Mouse (Mus musculus): ENCODE data around the gene Sorcs2. TPM values are rescaled to one million over a fixed set of nuclear protein-coding genes. Genes with fewer than 3 reads are reported as not detected.

The Sorcs2 gene
- polyA plus RNA-seq, 1 experiment = 24.9 TPM

- peaks cover 3% of the 10 kb centered on the region; the same call in 1 of the 2 replicates for H3K4me1 ChIP-seq (ENCODE audit: control insufficient read depth, insufficient read depth, insufficient read length, low read length)
- no peak overlapping the region for H3K4me3 ChIP-seq (ENCODE audit: insufficient read depth, low read depth, low read length)
These were observed 42.3 kb downstream of the Sorcs2 start for GRCm38 (mm10) chr5:36355683-36356082.

DNA sequence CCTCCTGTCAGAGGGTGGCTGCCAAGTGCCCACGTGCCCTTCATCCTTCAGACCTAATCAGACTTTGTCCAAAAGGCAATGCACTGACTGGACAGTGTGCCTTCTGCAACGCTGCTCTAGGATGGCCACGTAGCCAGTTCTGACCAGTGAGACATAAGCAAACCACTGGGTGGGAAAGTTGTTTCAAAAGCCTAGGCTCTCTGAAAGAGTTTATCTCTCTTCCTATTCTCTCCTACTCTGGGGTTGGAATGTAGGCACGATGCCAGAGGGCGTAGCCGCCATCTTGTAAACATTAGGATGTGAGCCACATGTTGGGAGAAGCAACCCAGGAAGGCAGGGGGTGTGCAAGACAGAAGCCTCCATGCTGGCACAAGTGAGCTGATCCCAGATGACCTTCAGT, 44.3 kb downstream of the Sorcs2 start:
- H3K4me1 ChIP-seq (ENCODE audit: control insufficient read depth, insufficient read depth, insufficient read length, low read length) = no peaks in the 10 kb centered on the region
- no peak overlapping the region for H3K27ac ChIP-seq (replicated peaks; ENCODE audit: low read depth, low read length)
- no peak overlapping the region for H3K4me3 ChIP-seq (ENCODE audit: insufficient read depth, low read depth, low read length)

More at GRCm38 (mm10) chr5:36355683-36356082, 42.3 kb downstream of the Sorcs2 start:
- H3K27ac ChIP-seq (replicated peaks; ENCODE audit: low read depth, low read length) = no peak overlapping the region

DNA sequence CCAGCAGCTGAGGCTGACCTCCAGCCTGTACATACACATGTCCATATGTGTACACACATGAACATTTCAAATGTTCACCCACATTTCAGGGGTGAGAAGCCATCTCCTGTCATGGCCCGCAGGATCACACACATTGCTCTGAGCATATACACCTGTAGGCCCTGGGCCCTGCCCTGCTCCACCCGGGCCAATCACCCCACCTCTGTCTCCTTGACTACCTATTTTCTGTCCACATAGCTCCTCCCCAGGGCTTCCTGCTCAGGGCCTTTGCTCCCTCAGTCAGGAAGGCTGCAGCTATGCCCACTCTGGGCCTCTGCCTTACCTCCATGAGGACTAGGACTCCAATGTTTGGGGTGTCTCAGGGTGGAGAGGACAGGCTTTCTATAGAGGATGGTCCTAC, 44.7 kb downstream of the Sorcs2 start:
- H3K27ac ChIP-seq (replicated peaks; ENCODE audit: low read depth, low read length) = no peak overlapping the region
- no peaks in the 10 kb centered on the region for H3K4me1 ChIP-seq (ENCODE audit: control insufficient read depth, insufficient read depth, insufficient read length, low read length)
- H3K4me3 ChIP-seq (ENCODE audit: insufficient read depth, low read depth, low read length) = no peak overlapping the region

DNA sequence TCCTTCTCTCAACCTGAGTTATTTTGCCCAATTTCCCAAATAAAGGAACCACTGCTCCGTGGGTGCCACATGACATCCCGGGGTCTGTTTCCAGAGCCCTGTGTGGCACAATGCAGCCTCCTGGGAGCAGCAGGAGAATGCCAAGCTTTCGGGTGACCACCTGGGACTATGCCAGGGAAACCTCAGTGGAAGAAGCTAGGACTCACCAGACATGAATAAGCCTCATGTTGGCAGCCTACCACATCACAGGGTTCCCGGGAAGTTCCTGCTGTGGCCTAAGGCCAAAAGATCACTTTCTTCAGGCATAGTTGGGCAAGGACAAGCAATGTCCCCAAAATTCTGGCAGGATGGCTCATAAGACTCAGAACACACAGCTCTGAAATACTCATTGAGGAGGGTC, 51.2 kb downstream of the Sorcs2 start:
- Histone ChIP-seq H3K27ac (replicated peaks; ENCODE audit: low read depth, low read length) (no peak overlapping the region), H3K4me3 (ENCODE audit: insufficient read depth, low read depth, low read length) (no peak overlapping the region), H3K4me1 (ENCODE audit: control insufficient read depth, insufficient read depth, insufficient read length, low read length) (no peaks in the 10 kb centered on the region)

GRCm38 (mm10) chr5:36339283-36339682, 58.7 kb downstream of the Sorcs2 start:
- Histone ChIP-seq H3K4me3 (ENCODE audit: insufficient read depth, low read depth, low read length) (no peak overlapping the region), H3K4me1 (ENCODE audit: control insufficient read depth, insufficient read depth, insufficient read length, low read length) (no peaks in the 10 kb centered on the region), H3K27ac (replicated peaks; ENCODE audit: low read depth, low read length) (no peak overlapping the region)

DNA sequence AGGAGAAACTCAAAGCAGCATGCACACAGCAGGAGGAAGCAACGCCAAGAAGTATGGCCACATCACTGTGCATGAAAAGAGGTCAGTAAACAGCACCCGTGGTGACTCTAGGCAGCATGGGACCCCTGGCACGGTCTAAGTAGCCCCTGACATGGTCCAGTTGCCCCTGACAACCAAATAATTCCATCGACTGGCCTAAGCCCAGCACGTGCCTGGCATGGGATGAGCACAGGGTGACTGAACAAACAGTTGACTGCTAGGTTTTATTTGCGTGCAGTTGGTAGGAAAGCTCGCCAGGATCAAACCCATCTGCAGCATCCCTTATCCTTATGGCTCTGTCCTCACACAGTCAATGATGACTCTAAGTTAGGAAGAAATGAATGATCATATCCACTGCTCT, 61.7 kb downstream of the Sorcs2 start:
- Histone ChIP-seq H3K4me3 (ENCODE audit: insufficient read depth, low read depth, low read length) (no peak overlapping the region), H3K4me1 (ENCODE audit: control insufficient read depth, insufficient read depth, insufficient read length, low read length) (no peaks in the 10 kb centered on the region), H3K27ac (replicated peaks; ENCODE audit: low read depth, low read length) (no peak overlapping the region)

DNA sequence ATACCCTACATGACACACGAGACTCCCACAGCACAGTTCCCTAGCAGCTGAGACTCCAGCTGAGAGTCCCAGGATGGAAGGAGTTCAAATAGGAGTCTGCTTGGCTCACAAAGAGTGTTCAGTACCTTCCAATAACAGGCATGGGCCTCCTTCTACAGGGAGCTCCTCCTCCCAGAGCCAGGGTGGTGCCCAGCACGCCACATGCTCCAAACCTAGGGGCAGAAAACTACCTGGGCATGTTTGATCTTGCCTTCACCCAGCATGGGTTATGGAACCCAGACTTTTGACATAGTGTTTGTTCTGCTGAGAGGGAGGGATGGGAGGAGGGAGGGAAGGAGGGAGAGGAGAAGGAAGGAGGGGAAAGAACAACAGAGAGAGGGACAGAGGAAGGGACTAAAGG, 62.3 kb downstream of the Sorcs2 start:
- no peaks in the 10 kb centered on the region; the same call in 1 of the 2 replicates for H3K4me1 ChIP-seq (ENCODE audit: control insufficient read depth, insufficient read depth, insufficient read length, low read length)
- H3K27ac ChIP-seq (replicated peaks; ENCODE audit: low read depth, low read length) = no peak overlapping the region
- no peak overlapping the region for H3K4me3 ChIP-seq (ENCODE audit: insufficient read depth, low read depth, low read length)

DNA sequence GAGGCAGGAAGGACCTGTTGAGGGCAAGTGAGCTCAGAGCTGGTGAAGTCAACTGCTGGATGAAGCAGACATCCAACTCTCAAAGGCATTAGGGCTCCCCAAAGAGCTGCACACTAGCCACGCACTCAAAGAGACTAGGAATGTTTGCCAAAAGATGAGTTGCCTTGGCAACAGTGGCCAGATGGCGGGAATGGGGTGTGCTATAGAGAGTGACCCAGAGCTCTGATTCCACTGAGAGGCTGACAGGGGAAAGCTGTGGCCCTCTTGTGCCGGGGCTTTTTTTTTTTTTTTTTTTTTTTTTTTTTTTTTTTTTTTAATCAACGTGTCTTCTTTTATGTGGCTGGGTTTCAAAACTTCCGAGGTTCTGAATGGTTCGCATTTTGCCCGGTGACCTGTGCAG, 63.7 kb downstream of the Sorcs2 start:
- Histone ChIP-seq H3K4me1 (ENCODE audit: control insufficient read depth, insufficient read depth, insufficient read length, low read length) (no peaks in the 10 kb centered on the region; the same call in 1 of the 2 replicates), H3K4me3 (ENCODE audit: insufficient read depth, low read depth, low read length) (no peak overlapping the region)

GRCm38 (mm10) chr5:36330472-36331155, 67.3 kb downstream of the Sorcs2 start:
- Histone ChIP-seq H3K4me3 (ENCODE audit: insufficient read depth, low read depth, low read length) (no peak overlapping the region), H3K4me1 (ENCODE audit: control insufficient read depth, insufficient read depth, insufficient read length, low read length) (no peaks in the 10 kb centered on the region; the same call in 1 of the 2 replicates), H3K27ac (replicated peaks; ENCODE audit: low read depth, low read length) (no peak overlapping the region)

More for the DNA sequence above, 63.7 kb downstream of the Sorcs2 start:
- no peak overlapping the region for H3K27ac ChIP-seq (replicated peaks; ENCODE audit: low read depth, low read length)

DNA sequence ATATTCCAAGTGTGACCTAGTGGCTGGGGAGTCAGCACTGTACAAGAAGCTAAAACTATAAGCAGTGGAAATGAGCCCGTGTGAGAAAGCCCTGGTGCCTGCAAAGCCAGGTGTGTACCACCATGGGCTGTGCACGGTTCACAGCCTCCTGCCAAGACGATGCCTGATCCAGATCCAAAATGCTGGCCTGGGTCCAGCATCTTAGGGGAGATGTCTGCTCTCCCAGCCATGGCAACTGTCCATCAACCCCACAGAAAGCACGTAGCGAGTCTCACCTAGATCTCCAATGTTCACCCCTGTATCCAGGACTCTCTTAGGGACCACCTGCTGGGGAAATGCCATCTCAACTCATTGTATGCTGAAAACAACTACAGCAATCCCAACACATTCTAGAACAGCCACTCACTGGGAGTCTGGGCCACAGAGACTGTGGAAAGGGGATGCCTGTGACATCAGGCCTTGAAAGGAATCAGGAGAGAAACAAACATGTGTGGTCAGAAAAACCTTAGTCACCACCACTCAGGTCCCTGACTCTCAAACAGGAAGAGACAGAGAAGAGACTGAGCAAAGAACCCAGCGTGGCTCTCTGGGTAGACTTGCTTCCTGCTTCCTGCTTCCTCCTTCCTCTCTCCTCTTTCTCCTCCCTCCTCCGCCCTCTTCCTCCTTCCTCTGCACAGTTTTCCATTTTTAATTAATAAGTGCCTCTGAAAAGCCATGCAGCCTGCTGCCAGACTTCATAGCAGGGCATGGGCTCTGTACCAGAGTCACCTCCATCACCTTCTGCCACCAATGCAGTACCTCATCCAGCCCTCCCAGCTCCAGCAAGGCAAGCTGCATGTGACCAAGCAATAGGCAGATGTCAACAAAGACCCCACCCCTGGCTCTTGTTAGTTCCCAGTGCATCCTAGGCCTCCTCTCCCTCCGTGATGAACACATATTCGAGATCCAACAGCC, 71.6 kb downstream of the Sorcs2 start:
- no peak overlapping the region for H3K4me3 ChIP-seq (ENCODE audit: insufficient read depth, low read depth, low read length)
- H3K27ac ChIP-seq (replicated peaks; ENCODE audit: low read depth, low read length) = no peak overlapping the region
- H3K4me1 ChIP-seq (ENCODE audit: control insufficient read depth, insufficient read depth, insufficient read length, low read length) = no peaks in the 10 kb centered on the region; the same call in 1 of the 2 replicates

DNA sequence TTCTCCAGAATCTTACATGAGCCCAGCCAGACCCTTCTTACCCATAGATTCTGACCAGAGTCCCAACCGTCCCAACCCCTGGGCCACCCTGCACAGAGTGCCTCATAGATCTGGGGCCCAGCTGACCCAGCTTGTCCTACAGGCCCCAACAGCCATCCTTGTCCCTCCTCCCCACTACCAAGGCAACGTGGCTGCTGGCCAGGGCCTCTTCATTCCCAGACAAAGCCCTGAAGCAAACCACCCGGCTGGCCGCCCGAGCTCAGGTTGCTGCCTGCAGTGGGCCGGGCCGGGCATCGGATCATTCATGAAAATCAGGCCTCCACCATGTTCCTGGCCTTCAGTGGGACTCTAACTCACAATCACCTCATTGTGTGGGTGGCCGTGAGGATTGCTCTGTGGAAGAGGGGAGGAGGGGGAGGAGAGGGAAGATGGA, 73.8 kb downstream of the Sorcs2 start:
- Histone ChIP-seq H3K4me3 (ENCODE audit: insufficient read depth, low read depth, low read length) (no peak overlapping the region), H3K4me1 (ENCODE audit: control insufficient read depth, insufficient read depth, insufficient read length, low read length) (no peaks in the 10 kb centered on the region), H3K27ac (replicated peaks; ENCODE audit: low read depth, low read length) (no peak overlapping the region)

- H3K27ac ChIP-seq (replicated peaks; ENCODE audit: low read depth, low read length) = no peak overlapping the region
- H3K4me3 ChIP-seq (ENCODE audit: insufficient read depth, low read depth, low read length) = no peak overlapping the region
- no peaks in the 10 kb centered on the region for H3K4me1 ChIP-seq (ENCODE audit: control insufficient read depth, insufficient read depth, insufficient read length, low read length)
These were observed 74.4 kb downstream of the Sorcs2 start for GRCm38 (mm10) chr5:36323526-36323925.

DNA sequence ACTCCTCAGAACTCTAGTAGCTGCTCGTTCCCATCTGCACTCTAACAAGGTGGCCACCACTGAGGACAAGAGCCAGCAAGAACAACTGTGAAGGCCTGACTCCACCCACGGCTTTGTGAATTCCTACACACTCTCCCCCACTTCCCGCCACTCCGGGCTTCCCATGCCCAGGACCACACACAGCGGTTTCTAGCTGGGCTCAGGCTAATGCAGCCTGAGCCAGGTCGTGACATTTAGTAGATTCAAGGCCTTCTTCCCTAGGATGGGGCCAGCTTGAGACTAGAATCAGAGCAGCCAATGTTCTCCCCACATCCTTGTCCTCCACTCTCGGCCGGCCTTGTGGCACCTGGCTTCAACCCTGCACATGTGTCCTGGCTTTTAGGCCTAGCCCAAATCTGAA, 76.4 kb downstream of the Sorcs2 start:
- H3K4me3 ChIP-seq (ENCODE audit: insufficient read depth, low read depth, low read length) = no peak overlapping the region
- no peaks in the 10 kb centered on the region for H3K4me1 ChIP-seq (ENCODE audit: control insufficient read depth, insufficient read depth, insufficient read length, low read length)
- H3K27ac ChIP-seq (replicated peaks; ENCODE audit: low read depth, low read length) = no peak overlapping the region

DNA sequence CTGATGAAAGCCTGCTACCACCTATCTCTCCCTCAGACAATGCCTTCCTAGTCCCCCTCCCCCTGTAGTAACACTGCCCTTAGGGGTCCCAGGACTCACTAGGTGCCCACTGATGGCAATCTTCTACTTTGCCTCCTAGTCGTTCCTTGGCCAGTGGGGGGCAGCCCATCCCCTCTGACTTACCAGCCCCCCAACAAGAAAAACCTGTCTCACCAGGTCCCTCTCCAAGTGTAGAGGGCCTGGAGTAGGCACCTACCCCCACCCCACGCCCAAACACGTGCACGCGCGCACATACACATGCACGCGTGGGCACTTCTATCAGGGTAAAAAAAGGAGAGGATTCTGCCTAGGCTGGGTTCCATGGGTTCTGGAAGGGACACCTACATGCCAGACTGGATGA, 77.3 kb downstream of the Sorcs2 start:
- no peak overlapping the region for H3K27ac ChIP-seq (replicated peaks; ENCODE audit: low read depth, low read length)

GRCm38 (mm10) chr5:36317641-36318368, 80.1 kb downstream of the Sorcs2 start:
- no peak overlapping the region for H3K4me3 ChIP-seq (ENCODE audit: insufficient read depth, low read depth, low read length)
- H3K27ac ChIP-seq (replicated peaks; ENCODE audit: low read depth, low read length) = no peak overlapping the region
- peaks cover 3% of the 10 kb centered on the region; the same call in 1 of the 2 replicates for H3K4me1 ChIP-seq (ENCODE audit: control insufficient read depth, insufficient read depth, insufficient read length, low read length)

More for the DNA sequence above, 77.3 kb downstream of the Sorcs2 start:
- Histone ChIP-seq H3K4me3 (ENCODE audit: insufficient read depth, low read depth, low read length) (no peak overlapping the region), H3K4me1 (ENCODE audit: control insufficient read depth, insufficient read depth, insufficient read length, low read length) (no peaks in the 10 kb centered on the region)
